Mouse (Mus musculus) neural tube, embryonic 14.5 days (tissue): ENCODE results near the gene Olfm3. TPM values are rescaled to one million over a fixed set of nuclear protein-coding genes. Genes with fewer than 3 reads are reported as not detected.
A peak's percentile ranks its signal among the peaks of the same experiment; 100 is the strongest.

ENCODE experiments used
- ATAC-seq: fragments of 200-750 bp; cut with Nextera tagmentation; 2 replicates; pipeline ENCODE4 v1.8.0; 2017; ENCODE audit warnings: low read depth, mild to moderate bottlenecking, moderate TSS enrichment, moderate library complexity
- H3K27ac ChIP-seq: fragments of 300-500 bp; sonication (generic); 2 replicates; pipeline ENCODE4 v1.5.1; 2014; ENCODE audit warnings: low read depth, mild to moderate bottlenecking, control low read depth, low read length, moderate library complexity, mixed read lengths
- H3K27me3 ChIP-seq: fragments of 300-500 bp; sonication (generic); 2 replicates; pipeline ENCODE4 v1.6.1; 2014; ENCODE audit warnings: low read length; ENCODE audit not compliant: control insufficient read depth, insufficient read depth
- H3K36me3 ChIP-seq: fragments of 300-500 bp; sonication (generic); 2 replicates; pipeline ENCODE4 v1.6.1; 2014; ENCODE audit warnings: low read length, mixed read lengths; ENCODE audit not compliant: control insufficient read depth, insufficient read depth
- H3K4me1 ChIP-seq: fragments of 300-500 bp; sonication (generic); 2 replicates; pipeline ENCODE4 v1.6.1; 2014; ENCODE audit warnings: low read length; ENCODE audit not compliant: control insufficient read depth, insufficient read depth
- H3K4me2 ChIP-seq: fragments of 300-500 bp; sonication (generic); 2 replicates; pipeline ENCODE4 v1.6.1; 2014; ENCODE audit warnings: mild to moderate bottlenecking, low read depth, low read length, control low read depth
- H3K4me3 ChIP-seq: fragments of 300-500 bp; sonication (generic); 2 replicates; pipeline ENCODE4 v1.5.1; 2014; ENCODE audit warnings: low read depth, low read length, control low read depth, mixed read lengths
- H3K9ac ChIP-seq: fragments of 300-500 bp; sonication (generic); replicated peaks from 2 replicates; pipeline ENCODE4 v1.6.1; 2014; ENCODE audit warnings: low read depth, mild to moderate bottlenecking, control low read depth, low read length, mixed read lengths
- H3K9me3 ChIP-seq: fragments of 300-500 bp; sonication (generic); 2 replicates; pipeline ENCODE4 v1.6.1; 2016; ENCODE audit warnings: low read length; ENCODE audit not compliant: control insufficient read depth
- WGBS: fragments of 180-500 bp; shearing (Covaris S2); extraction: QIAGEN DNeasy Blood & Tissue Kit; methylation state at CpG from one replicate; pipeline ENCODE4 v1.1.7; 2014; 5-methylcytosine and 5-hydroxymethylcytosine counted together
- polyA plus RNA-seq: library from polyadenylated mRNA; unstranded; fragments of >200 nt; fragmentation: Nextera tagmentation; extraction: Ambion mirVana; gene quantifications from 2 replicates; pipeline ENCODE4 v1.2.1, GENCODE M21; 2014

Olfm3 gene
- polyA plus RNA-seq, 1 experiment from 2014 or later, result 33.0 TPM

DNA sequence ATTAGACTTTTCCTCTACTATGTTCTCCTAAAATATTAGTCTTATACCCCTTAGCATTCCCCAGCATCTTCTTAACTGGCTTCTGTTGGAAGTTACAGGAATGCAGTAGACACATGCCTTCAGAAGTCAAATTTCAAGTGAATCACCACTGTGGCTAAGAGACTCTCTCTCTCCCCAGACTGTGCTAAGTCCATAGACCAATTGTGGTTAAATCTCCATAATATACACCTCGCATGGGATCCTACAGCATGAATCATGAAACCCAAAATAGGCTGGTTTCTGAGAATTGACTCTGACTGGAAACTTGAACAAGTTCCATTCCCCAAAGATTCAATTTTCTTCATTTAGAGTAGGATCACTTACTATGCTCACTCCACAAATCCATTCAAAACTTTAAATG lies 124.2 kb downstream of the Olfm3 start:
- H3K9me3 ChIP-seq, result no peaks in the 10 kb centered on the region
- no peak overlapping the region for H3K9ac ChIP-seq
- H3K36me3 ChIP-seq, result no peaks in the 10 kb centered on the region
- H3K4me3 ChIP-seq, result no peak overlapping the region
- H3K27ac ChIP-seq, result no peak overlapping the region
- WGBS, result 90% methylated on average over 1 of the region's 1 CpGs
- ATAC-seq, result no peak
- no peaks in the 10 kb centered on the region for H3K4me1 ChIP-seq
- H3K4me2 ChIP-seq, result no peak overlapping the region
- no peaks in the 10 kb centered on the region for H3K27me3 ChIP-seq

DNA sequence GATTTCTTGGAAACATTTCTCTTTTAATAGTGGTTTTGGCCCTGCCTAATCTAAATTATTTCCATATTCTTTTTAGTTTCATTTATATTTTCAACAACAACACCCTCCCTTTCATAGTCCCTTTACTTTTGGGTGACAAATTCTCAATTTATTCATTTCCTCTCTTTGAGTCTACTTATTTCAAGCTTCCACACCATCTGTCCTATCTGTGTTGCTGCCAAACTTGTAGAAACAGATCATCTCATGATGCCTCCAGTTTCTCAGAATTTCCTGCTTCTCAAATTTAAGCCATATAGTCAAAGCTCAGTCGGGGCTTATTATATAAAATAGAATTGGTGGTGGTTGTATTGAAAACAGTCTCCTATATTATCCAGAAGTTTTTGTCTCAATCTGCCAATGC lies 124.7 kb downstream of the Olfm3 start:
- ATAC-seq, result no peak
- H3K9me3 ChIP-seq, result no peaks in the 10 kb centered on the region
- no peak overlapping the region for H3K27ac ChIP-seq
- H3K4me2 ChIP-seq, result no peak overlapping the region
- H3K27me3 ChIP-seq, result no peaks in the 10 kb centered on the region
- H3K9ac ChIP-seq, result no peak overlapping the region
- H3K36me3 ChIP-seq, result no peaks in the 10 kb centered on the region
- WGBS, result 91% methylated on average over 1 of the region's 1 CpGs
- H3K4me3 ChIP-seq, result no peak overlapping the region
- no peaks in the 10 kb centered on the region for H3K4me1 ChIP-seq

DNA sequence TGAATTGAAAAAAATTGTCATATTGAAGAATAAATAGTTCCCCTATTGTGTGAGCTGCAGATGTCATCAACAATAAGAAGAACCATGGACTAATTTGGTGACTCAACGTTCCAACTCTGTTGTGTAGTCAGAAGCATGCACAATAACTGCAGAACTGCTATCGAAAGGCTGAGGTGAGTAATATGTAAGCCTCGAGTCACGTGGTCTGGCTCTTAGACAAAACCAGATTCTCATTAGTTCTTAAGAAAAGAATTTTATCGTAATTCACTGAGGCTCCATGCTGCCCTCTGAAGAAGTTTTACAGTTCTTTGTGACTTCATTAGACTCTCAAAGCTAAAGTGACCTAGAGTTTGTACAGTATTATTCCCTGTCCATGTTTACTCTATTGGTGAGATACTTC lies 145.2 kb downstream of the Olfm3 start:
- WGBS, result 93% methylated on average over 5 of the region's 5 CpGs
- Histone ChIP-seq H3K4me1 (no peaks in the 10 kb centered on the region), H3K9ac (no peak overlapping the region), H3K36me3 (no peaks in the 10 kb centered on the region), H3K27ac (no peak overlapping the region), H3K4me2 (no peak overlapping the region), H3K27me3 (no peaks in the 10 kb centered on the region), H3K4me3 (no peak overlapping the region), H3K9me3 (no peaks in the 10 kb centered on the region)
- no peak for ATAC-seq

DNA sequence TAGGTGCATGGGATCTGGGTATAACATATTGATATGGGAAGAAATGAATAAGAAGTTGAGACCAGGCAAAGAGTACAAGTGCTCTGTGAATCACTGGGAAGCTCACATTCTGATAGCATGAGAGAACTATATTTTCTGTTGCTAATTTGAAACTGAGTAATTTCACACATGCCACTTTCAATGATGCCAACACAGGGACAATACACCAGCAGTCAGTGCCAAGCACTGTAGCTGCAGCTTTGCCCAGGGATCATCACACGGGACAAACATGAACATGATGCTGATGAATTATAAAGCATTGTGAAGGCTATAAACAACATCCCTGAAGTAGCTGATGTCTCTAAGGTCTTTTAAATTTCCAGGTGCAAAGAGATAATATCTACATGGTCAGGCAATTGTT lies 161.0 kb downstream of the Olfm3 start:
- no peak overlapping the region for H3K4me3 ChIP-seq
- H3K36me3 ChIP-seq, result no peaks in the 10 kb centered on the region
- no peak overlapping the region for H3K4me2 ChIP-seq
- no peaks in the 10 kb centered on the region for H3K27me3 ChIP-seq
- no peaks in the 10 kb centered on the region for H3K4me1 ChIP-seq
- 61% methylated on average over 1 of the region's 1 CpGs for WGBS
- ATAC-seq, result no peak
- no peaks in the 10 kb centered on the region for H3K9me3 ChIP-seq
- H3K9ac ChIP-seq, result no peak overlapping the region
- H3K27ac ChIP-seq, result no peak overlapping the region

DNA sequence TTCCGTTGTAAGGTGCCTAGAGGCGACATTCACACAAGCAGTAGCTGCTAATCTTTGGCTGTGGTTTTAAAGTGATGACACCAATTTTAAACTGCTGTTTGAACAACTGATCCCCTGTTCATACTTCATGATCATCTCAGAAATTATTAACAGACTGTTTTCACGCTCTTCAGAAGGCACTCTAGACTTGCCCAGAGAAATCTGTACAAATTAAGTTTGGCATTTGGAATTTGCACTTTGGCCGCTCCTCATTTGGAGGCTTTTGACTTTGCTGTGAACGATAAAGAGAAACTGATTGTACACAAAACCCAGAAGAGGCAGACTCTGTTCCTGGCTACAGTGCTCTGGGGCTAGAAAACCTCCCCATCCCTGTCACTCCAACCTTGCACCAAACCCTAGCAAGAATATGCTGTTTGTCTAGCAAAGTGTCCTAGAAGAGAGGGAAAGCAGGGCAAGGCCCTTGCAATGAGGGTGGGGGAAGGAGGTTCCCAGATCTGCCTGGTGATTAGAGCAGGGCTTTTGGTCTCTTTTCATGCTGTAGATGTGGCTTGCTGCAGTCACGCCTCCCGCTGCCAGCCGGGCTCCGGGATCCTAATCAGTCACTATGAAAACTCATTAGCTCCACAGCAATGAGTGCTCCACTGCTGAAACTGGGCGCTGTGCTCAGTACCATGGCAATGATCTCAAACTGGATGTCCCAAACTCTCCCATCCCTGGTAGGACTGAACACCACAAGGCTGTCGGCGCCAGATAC lies 176.7 kb downstream of the Olfm3 start:
- WGBS, result 36% methylated on average over 12 of the region's 12 CpGs
- H3K27ac ChIP-seq, result no peak overlapping the region
- no peaks in the 10 kb centered on the region for H3K4me1 ChIP-seq
- H3K4me2 ChIP-seq, result no peak overlapping the region
- ATAC-seq, result peak; percentile 54; the same call in 1 of the 2 replicates
- no peak overlapping the region for H3K9ac ChIP-seq
- no peak overlapping the region for H3K4me3 ChIP-seq
- no peaks in the 10 kb centered on the region for H3K27me3 ChIP-seq
- H3K9me3 ChIP-seq, result no peaks in the 10 kb centered on the region
- H3K36me3 ChIP-seq, result no peaks in the 10 kb centered on the region

DNA sequence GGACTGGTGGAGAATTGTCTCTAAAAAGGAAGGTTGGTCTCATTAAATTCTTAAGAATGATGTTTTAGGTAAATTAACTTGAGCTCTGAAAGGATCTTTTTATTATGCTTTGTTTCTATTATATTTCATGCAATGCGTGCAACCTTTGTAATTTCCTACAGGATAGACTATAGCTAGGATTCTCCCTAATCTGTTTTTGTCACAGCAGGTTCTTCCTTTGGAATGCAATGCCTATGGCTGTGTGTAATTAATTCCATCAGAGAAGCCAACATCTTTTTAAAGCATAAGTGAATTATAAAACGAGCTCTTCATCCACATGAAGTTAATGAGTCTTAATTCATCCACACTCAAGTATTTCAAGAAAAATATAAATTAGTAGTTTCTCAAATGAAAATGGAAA lies 177.5 kb downstream of the Olfm3 start:
- Histone ChIP-seq H3K36me3 (no peaks in the 10 kb centered on the region), H3K27ac (no peak overlapping the region), H3K4me2 (no peak overlapping the region), H3K9ac (no peak overlapping the region), H3K27me3 (no peaks in the 10 kb centered on the region), H3K9me3 (no peaks in the 10 kb centered on the region), H3K4me3 (no peak overlapping the region), H3K4me1 (no peaks in the 10 kb centered on the region)
- 47% methylated on average over 2 of the region's 2 CpGs for WGBS
- no peak for ATAC-seq

DNA sequence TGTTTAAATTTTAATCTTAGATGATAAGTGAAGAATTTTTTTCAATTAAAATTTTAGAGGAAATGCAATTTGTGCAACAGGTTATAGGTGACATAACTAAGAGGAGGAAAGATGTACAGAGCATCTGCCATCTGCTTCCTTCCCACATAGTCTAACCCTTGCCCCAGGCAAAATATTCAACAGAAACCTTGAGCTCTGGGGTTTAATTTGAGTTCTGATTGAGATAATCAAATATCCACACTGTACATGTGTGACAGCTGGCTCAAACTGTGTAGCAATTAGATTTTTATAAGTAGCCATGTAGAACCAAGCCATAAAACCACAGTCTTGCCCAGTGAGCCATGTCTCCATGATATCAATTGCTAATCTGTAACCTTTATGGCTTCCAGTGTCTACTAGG lies 179.1 kb downstream of the Olfm3 start:
- Histone ChIP-seq H3K4me3 (no peak overlapping the region), H3K4me2 (no peak overlapping the region), H3K9ac (no peak overlapping the region), H3K9me3 (no peaks in the 10 kb centered on the region), H3K36me3 (no peaks in the 10 kb centered on the region), H3K27ac (no peak overlapping the region), H3K27me3 (no peaks in the 10 kb centered on the region), H3K4me1 (no peaks in the 10 kb centered on the region)
- ATAC-seq, result peak; percentile 46; the same call in 1 of the 2 replicates

DNA sequence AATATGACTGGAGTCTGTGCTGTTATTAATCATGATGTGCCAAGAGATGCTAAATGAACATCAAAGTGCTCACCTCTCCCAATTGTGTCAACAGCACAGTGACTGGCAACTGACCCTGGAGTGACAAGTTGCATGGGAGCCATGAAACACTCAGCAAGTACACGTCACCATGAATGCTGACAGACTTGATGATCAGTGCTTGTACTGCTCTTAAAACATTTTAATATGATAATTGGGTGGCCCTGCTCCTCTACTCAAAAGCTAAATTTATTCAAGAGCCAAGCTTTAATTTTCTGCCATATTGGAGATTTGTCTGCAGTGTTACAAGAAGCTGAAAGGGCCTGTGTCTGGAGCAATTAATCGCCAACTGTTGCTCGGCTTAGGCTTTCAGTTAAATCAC lies 184.4 kb downstream of the Olfm3 start:
- no peak overlapping the region for H3K4me2 ChIP-seq
- H3K4me3 ChIP-seq, result no peak overlapping the region
- no peaks in the 10 kb centered on the region for H3K4me1 ChIP-seq
- no peaks in the 10 kb centered on the region for H3K36me3 ChIP-seq
- H3K9me3 ChIP-seq, result no peaks in the 10 kb centered on the region
- no peak for ATAC-seq
- H3K9ac ChIP-seq, result no peak overlapping the region
- H3K27ac ChIP-seq, result no peak overlapping the region
- 88% methylated on average over 3 of the region's 3 CpGs for WGBS
- no peaks in the 10 kb centered on the region for H3K27me3 ChIP-seq

DNA sequence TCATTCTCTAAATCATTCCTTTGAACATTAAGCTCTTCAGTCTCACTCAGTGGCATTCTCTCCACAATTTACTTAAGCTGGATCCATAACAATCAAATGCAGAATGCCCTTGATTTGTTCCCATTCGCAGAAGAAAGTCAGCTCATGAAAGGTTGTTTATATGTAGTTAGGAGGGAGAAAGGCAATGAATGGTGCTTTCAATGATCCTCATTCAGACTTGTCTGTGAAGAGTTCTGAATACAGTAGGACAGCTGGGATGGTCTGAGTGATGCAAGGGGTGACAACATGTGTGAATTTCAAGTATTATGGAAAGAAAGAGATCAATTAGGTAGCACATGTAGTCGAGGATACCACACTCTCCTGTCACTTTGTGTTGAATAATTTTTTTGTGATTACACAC lies 186.8 kb downstream of the Olfm3 start:
- 32% methylated on average over 2 of the region's 2 CpGs for WGBS
- Histone ChIP-seq H3K36me3 (no peaks in the 10 kb centered on the region), H3K9me3 (no peaks in the 10 kb centered on the region), H3K4me1 (no peaks in the 10 kb centered on the region), H3K9ac (no peak overlapping the region), H3K4me2 (no peak overlapping the region), H3K27me3 (no peaks in the 10 kb centered on the region), H3K27ac (no peak overlapping the region), H3K4me3 (no peak overlapping the region)
- ATAC-seq, result no peak
